Mouse (Mus musculus): Measurements from ENCODE around the gene Dcun1d3. TPM values are rescaled to one million over a fixed set of nuclear protein-coding genes. Genes with fewer than 3 reads are reported as not detected.

The Dcun1d3 gene
- polyA plus RNA-seq, 1 experiment from 2014 or later, result 12.9 TPM

- no peak overlapping the region for H3K27ac ChIP-seq (ENCODE audit: poor library complexity, severe bottlenecking)
- H3K9ac ChIP-seq, result no peak overlapping the region
- H3K4me1 ChIP-seq (replicated peaks), result 0 out of 2 replicates have a peak, but pooled peaks cover 3% of the 10 kb centered on the region
- H3K36me3 ChIP-seq, result peaks cover 34% of the 10 kb centered on the region
- no peak for ATAC-seq (ENCODE audit: insufficient number of reproducible peaks, low FRiP score)
- H3K27me3 ChIP-seq (replicated peaks), result no peaks in the 10 kb centered on the region
- no peaks in the 10 kb centered on the region for H3K9me3 ChIP-seq (replicated peaks)
- H3K4me3 ChIP-seq, result no peak overlapping the region
- no peak overlapping the region for H3K4me2 ChIP-seq
Measured at GRCm38 (mm10) chr7:119852494-119852893, 43.6 kb downstream of the Dcun1d3 start.

- H3K4me1 ChIP-seq (replicated peaks), result 0 out of 2 replicates have a peak, but pooled peaks cover 3% of the 10 kb centered on the region
- ATAC-seq (ENCODE audit: insufficient number of reproducible peaks, low FRiP score), result no peak
- 68% methylated on average over 5 of the region's 5 CpGs for WGBS
Measured at GRCm38 (mm10) chr7:119850737-119851136, 45.4 kb downstream of the Dcun1d3 start.

GRCm38 (mm10) chr7:119849096-119849495 is 47.0 kb downstream of the Dcun1d3 start:
- H3K27me3 ChIP-seq (replicated peaks), result no peaks in the 10 kb centered on the region
- H3K4me3 ChIP-seq, result no peak overlapping the region
- no peak overlapping the region for H3K4me2 ChIP-seq
- H3K9me3 ChIP-seq (replicated peaks), result no peaks in the 10 kb centered on the region
- H3K9ac ChIP-seq, result no peak overlapping the region
- 0% methylated on average over 1 of the region's 1 CpGs for WGBS
- no peak; the same call in 1 of the 2 replicates for ATAC-seq (ENCODE audit: insufficient number of reproducible peaks, low FRiP score)
- H3K36me3 ChIP-seq, result peaks cover 32% of the 10 kb centered on the region
- no peak overlapping the region for H3K27ac ChIP-seq (ENCODE audit: poor library complexity, severe bottlenecking)
- H3K4me1 ChIP-seq (replicated peaks), result 0 out of 2 replicates have a peak, but pooled peaks cover 3% of the 10 kb centered on the region

More at GRCm38 (mm10) chr7:119850737-119851136, 45.4 kb downstream of the Dcun1d3 start:
- Histone ChIP-seq H3K9me3 (replicated peaks) (no peaks in the 10 kb centered on the region), H3K4me2 (no peak overlapping the region), H3K27me3 (replicated peaks) (no peaks in the 10 kb centered on the region), H3K4me3 (no peak overlapping the region), H3K36me3 (peaks cover 32% of the 10 kb centered on the region), H3K27ac (ENCODE audit: poor library complexity, severe bottlenecking) (no peak overlapping the region), H3K9ac (no peak overlapping the region)

- Histone ChIP-seq H3K4me3 (no peak overlapping the region), H3K9me3 (replicated peaks) (no peaks in the 10 kb centered on the region), H3K4me2 (no peak overlapping the region), H3K36me3 (peaks cover 29% of the 10 kb centered on the region), H3K27ac (ENCODE audit: poor library complexity, severe bottlenecking) (no peak overlapping the region), H3K9ac (no peak overlapping the region), H3K4me1 (replicated peaks) (0 out of 2 replicates have a peak, but pooled peaks cover 3% of the 10 kb centered on the region), H3K27me3 (replicated peaks) (no peaks in the 10 kb centered on the region)
- WGBS, result 93% methylated on average over 2 of the region's 2 CpGs
- no peak for ATAC-seq (ENCODE audit: insufficient number of reproducible peaks, low FRiP score)
Measured at GRCm38 (mm10) chr7:119847396-119847795, 48.7 kb downstream of the Dcun1d3 start.

- H3K36me3 ChIP-seq, result peaks cover 30% of the 10 kb centered on the region
- H3K27ac ChIP-seq (ENCODE audit: poor library complexity, severe bottlenecking), result no peak overlapping the region
- no peak overlapping the region for H3K4me3 ChIP-seq
- no peaks in the 10 kb centered on the region for H3K27me3 ChIP-seq (replicated peaks)
- no peak for ATAC-seq (ENCODE audit: insufficient number of reproducible peaks, low FRiP score)
- H3K9ac ChIP-seq, result no peak overlapping the region
- no peaks in the 10 kb centered on the region for H3K4me1 ChIP-seq (replicated peaks)
- H3K9me3 ChIP-seq (replicated peaks), result no peaks in the 10 kb centered on the region
- no peak overlapping the region for H3K4me2 ChIP-seq
- 61% methylated on average over 2 of the region's 2 CpGs for WGBS
Measured at GRCm38 (mm10) chr7:119845541-119845940, 50.6 kb downstream of the Dcun1d3 start.

- Histone ChIP-seq H3K36me3 (peaks cover 21% of the 10 kb centered on the region), H3K4me3 (no peak overlapping the region), H3K27ac (ENCODE audit: poor library complexity, severe bottlenecking) (no peak overlapping the region), H3K9ac (no peak overlapping the region), H3K4me1 (replicated peaks) (no peaks in the 10 kb centered on the region), H3K27me3 (replicated peaks) (no peaks in the 10 kb centered on the region), H3K4me2 (no peak overlapping the region), H3K9me3 (replicated peaks) (no peaks in the 10 kb centered on the region)
- WGBS, result 94% methylated on average over 4 of the region's 4 CpGs
- no peak for ATAC-seq (ENCODE audit: insufficient number of reproducible peaks, low FRiP score)
Measured at GRCm38 (mm10) chr7:119841820-119842449, 54.2 kb downstream of the Dcun1d3 start.

GRCm38 (mm10) chr7:119835996-119836777 is 59.9 kb downstream of the Dcun1d3 start:
- Histone ChIP-seq H3K27me3 (replicated peaks) (no peaks in the 10 kb centered on the region), H3K9ac (no peak overlapping the region), H3K4me3 (no peak overlapping the region), H3K27ac (ENCODE audit: poor library complexity, severe bottlenecking) (no peak overlapping the region), H3K9me3 (replicated peaks) (no peaks in the 10 kb centered on the region), H3K4me2 (no peak overlapping the region), H3K4me1 (replicated peaks) (no peaks in the 10 kb centered on the region), H3K36me3 (peaks cover 31% of the 10 kb centered on the region)
- ATAC-seq (ENCODE audit: insufficient number of reproducible peaks, low FRiP score), result no peak
- WGBS, result 92% methylated on average over 4 of the region's 4 CpGs

GRCm38 (mm10) chr7:119835371-119835770 is 60.7 kb downstream of the Dcun1d3 start:
- H3K27ac ChIP-seq (ENCODE audit: poor library complexity, severe bottlenecking), result no peak overlapping the region
- ATAC-seq (ENCODE audit: insufficient number of reproducible peaks, low FRiP score), result no peak
- 89% methylated on average over 1 of the region's 1 CpGs for WGBS
- H3K36me3 ChIP-seq, result peaks cover 31% of the 10 kb centered on the region
- H3K9ac ChIP-seq, result no peak overlapping the region
- H3K27me3 ChIP-seq (replicated peaks), result no peaks in the 10 kb centered on the region
- H3K4me1 ChIP-seq (replicated peaks), result no peaks in the 10 kb centered on the region
- H3K4me2 ChIP-seq, result no peak overlapping the region
- H3K4me3 ChIP-seq, result no peak overlapping the region
- H3K9me3 ChIP-seq (replicated peaks), result no peaks in the 10 kb centered on the region

GRCm38 (mm10) chr7:119808723-119809122 is 87.4 kb downstream of the Dcun1d3 start:
- WGBS, result 84% methylated on average over 3 of the region's 3 CpGs
- ATAC-seq (ENCODE audit: insufficient number of reproducible peaks, low FRiP score), result no peak
- Histone ChIP-seq H3K4me1 (replicated peaks) (no peaks in the 10 kb centered on the region), H3K36me3 (peaks cover 37% of the 10 kb centered on the region), H3K27me3 (replicated peaks) (no peaks in the 10 kb centered on the region), H3K4me2 (no peak overlapping the region), H3K27ac (ENCODE audit: poor library complexity, severe bottlenecking) (no peak overlapping the region), H3K9me3 (replicated peaks) (no peaks in the 10 kb centered on the region), H3K4me3 (no peak overlapping the region), H3K9ac (no peak overlapping the region)

- H3K4me3 ChIP-seq, result no peak overlapping the region
- H3K27me3 ChIP-seq (replicated peaks), result no peaks in the 10 kb centered on the region
- peaks cover 40% of the 10 kb centered on the region for H3K36me3 ChIP-seq
- no peaks in the 10 kb centered on the region for H3K9me3 ChIP-seq (replicated peaks)
- no peaks in the 10 kb centered on the region for H3K4me1 ChIP-seq (replicated peaks)
- H3K9ac ChIP-seq, result no peak overlapping the region
- no peak overlapping the region for H3K27ac ChIP-seq (ENCODE audit: poor library complexity, severe bottlenecking)
- no peak overlapping the region for H3K4me2 ChIP-seq
- ATAC-seq (ENCODE audit: insufficient number of reproducible peaks, low FRiP score), result no peak
- WGBS, result 84% methylated on average over 5 of the region's 5 CpGs
Measured at GRCm38 (mm10) chr7:119807396-119807795, 88.7 kb downstream of the Dcun1d3 start.

All from heart, embryonic 12.5 days (tissue).